Mouse (Mus musculus) midbrain, postnatal 0 days (tissue): ENCODE measurements around the gene Sema6b. TPM values are rescaled to one million over a fixed set of nuclear protein-coding genes. Genes with fewer than 3 reads are reported as not detected.

Source experiments
- ATAC-seq: fragments of 200-750 bp; cut with Nextera tagmentation; 2 replicates; pipeline ENCODE4 v1.8.0; 2017; ENCODE audit warnings: moderate number of reproducible peaks, mild to moderate bottlenecking, moderate TSS enrichment, moderate library complexity; ENCODE audit not compliant: low FRiP score
- DNase-seq: peaks from one replicate; pipeline ENCODE4 v3.0.0-alpha.2; 2015; ENCODE audit warnings: low spot score
- H3K27ac ChIP-seq: fragments of 300-500 bp; sonication (generic); 2 replicates; pipeline ENCODE4 v1.5.1; 2014; ENCODE audit warnings: low read depth, mild to moderate bottlenecking, low read length, mixed read lengths
- H3K27me3 ChIP-seq: fragments of 300-500 bp; sonication (generic); 2 replicates; pipeline ENCODE4 v1.6.1; 2014; ENCODE audit warnings: low read length, control low read depth, mixed read lengths; ENCODE audit not compliant: insufficient read depth
- H3K36me3 ChIP-seq: fragments of 300-500 bp; sonication (generic); 2 replicates; pipeline ENCODE4 v1.6.1; 2014; ENCODE audit warnings: low read length, control low read depth, mixed read lengths; ENCODE audit not compliant: insufficient read depth
- H3K4me1 ChIP-seq: fragments of 300-500 bp; sonication (generic); 2 replicates; pipeline ENCODE4 v1.6.1; 2014; ENCODE audit warnings: mild to moderate bottlenecking, control low read depth, antibody characterized with exemption, low read length, mixed read lengths; ENCODE audit not compliant: insufficient read depth
- H3K4me2 ChIP-seq: fragments of 300-500 bp; sonication (generic); 2 replicates; pipeline ENCODE4 v1.6.1; 2014; ENCODE audit warnings: low read depth, mild to moderate bottlenecking, low read length, mixed read lengths; ENCODE audit not compliant: poor library complexity, severe bottlenecking
- H3K4me3 ChIP-seq: fragments of 300-500 bp; sonication (generic); 2 replicates; pipeline ENCODE4 v1.5.1; 2014; ENCODE audit warnings: low read depth, mild to moderate bottlenecking, low read length, moderate library complexity
- H3K9ac ChIP-seq: fragments of 300-500 bp; sonication (generic); replicated peaks from 2 replicates; pipeline ENCODE4 v1.6.1; 2014; ENCODE audit warnings: mild to moderate bottlenecking, low read length, moderate library complexity, mixed read lengths; ENCODE audit not compliant: poor library complexity, severe bottlenecking
- H3K9me3 ChIP-seq: fragments of 300-500 bp; sonication (generic); 2 replicates; pipeline ENCODE4 v1.6.1; 2016; ENCODE audit warnings: low read length, control low read depth
- CTCF ChIP-seq: IDR thresholded peaks from 2 replicates; pipeline ENCODE4 v1.5.1; 2016; ENCODE audit warnings: antibody characterized with exemption, mild to moderate bottlenecking
- WGBS: fragments of 180-500 bp; shearing (Covaris S2); extraction: QIAGEN DNeasy Blood & Tissue Kit; methylation state at CpG from one replicate; pipeline ENCODE4 v1.1.7; 2014; 5-methylcytosine and 5-hydroxymethylcytosine counted together
- polyA plus RNA-seq: library from polyadenylated mRNA; unstranded; fragments of >200 nt; fragmentation: Nextera tagmentation; extraction: Ambion mirVana; gene quantifications from 2 replicates; pipeline ENCODE4 v1.2.1, GENCODE M21; 2015
- total RNA-seq: library from RNA; depleted of rRNA; stranded (reverse); fragments of >200 nt; gene quantifications from 2 replicates; pipeline ENCODE4 v1.2.3, GENCODE M21; 2014

The Sema6b gene
- total and polyA plus RNA-seq, 2 experiments from 2014 or later = 17.4 to 106 TPM

DNA sequence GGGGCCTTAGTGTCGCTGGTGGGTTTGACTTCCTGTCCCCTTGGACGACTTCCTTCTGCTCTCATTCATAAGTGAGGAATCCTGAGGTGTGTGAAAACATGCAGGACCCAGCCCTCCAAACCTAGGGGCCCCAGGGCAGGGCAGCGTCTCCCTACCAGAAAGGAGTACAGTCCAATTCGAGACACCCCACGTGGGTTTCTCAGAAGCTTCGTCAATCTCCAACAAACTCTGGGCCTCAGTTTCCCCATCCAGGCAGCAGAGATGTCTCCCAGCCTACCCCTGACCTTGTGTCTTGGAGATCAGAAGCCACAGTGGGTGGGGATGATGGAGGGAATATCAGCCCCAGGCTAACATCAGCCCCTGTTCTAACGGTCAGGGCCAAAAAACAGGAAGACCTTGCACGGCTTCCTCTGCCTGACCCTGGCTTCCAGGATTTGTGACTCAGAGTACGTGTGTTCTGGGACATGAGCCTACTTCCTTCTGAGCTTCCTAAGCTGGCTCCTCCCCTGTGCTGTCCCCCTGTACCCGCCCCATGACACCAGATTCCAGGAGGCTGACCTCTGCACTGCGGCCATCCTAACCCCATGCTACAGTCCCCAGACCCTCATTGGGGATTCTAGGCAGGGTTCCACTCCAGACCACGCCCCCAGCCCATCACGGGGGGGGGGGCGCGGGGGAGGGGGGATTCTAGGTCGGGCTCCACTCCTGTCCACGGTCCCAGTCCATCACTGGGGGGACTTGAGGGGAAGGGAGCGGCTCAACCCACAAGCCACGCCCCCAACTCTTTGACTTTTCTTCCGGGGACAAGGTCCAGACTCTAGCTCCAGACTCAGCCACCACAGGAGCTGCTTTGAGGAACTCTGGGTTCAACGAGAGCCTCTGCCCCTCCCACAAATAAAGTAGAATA, 6.4 kb downstream of the Sema6b start:
- H3K36me3 ChIP-seq = peaks cover 30% of the 10 kb centered on the region
- peaks cover 10% of the 10 kb centered on the region for H3K4me1 ChIP-seq
- 24% methylated on average over 17 of the region's 21 CpGs for WGBS
- no peaks in the 10 kb centered on the region for H3K9me3 ChIP-seq
- no peak overlapping the region for H3K9ac ChIP-seq
- H3K27ac ChIP-seq = peak overlapping the region; percentile 47; the same call in 1 of the 2 replicates
- DNase-seq (no peak), ATAC-seq (no peak)
- H3K4me2 ChIP-seq = peak overlapping the region; percentile 33
- H3K27me3 ChIP-seq = no peaks in the 10 kb centered on the region
- no peak for TF ChIP-seq CTCF
- H3K4me3 ChIP-seq = no peak overlapping the region

DNA sequence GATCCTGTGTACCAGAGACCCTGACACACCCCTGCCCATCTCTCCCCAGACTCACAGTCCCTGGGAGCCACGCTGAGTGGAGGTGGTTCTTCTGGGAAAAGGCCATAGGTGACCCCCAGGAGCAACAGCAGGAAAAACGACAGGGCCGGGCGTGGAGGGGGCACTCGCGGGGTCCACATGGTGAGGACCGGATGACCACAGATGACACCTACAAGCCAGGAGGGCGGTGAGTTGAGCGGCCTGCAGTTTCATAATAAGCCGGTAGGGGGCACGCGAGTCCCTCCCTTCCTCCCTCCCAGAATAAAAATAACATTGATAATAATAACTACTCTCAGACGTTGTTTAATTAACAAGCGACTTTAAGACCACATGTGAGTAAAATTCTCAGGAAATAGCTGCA, 7.5 kb downstream of the Sema6b start:
- peaks cover 39% of the 10 kb centered on the region for H3K36me3 ChIP-seq
- H3K9me3 ChIP-seq = no peaks in the 10 kb centered on the region
- DNase-seq = no peak
- H3K27ac ChIP-seq = no peak overlapping the region
- H3K4me2 ChIP-seq = no peak overlapping the region
- H3K4me1 ChIP-seq = 0 out of 2 replicates have a peak, but pooled peaks cover 3% of the 10 kb centered on the region
- H3K4me3 ChIP-seq = no peak overlapping the region
- peak; percentile 85 for TF ChIP-seq CTCF
- no peaks in the 10 kb centered on the region for H3K27me3 ChIP-seq
- no peak overlapping the region for H3K9ac ChIP-seq
- ATAC-seq = no peak
- 5% methylated on average over 14 of the region's 14 CpGs for WGBS

DNA sequence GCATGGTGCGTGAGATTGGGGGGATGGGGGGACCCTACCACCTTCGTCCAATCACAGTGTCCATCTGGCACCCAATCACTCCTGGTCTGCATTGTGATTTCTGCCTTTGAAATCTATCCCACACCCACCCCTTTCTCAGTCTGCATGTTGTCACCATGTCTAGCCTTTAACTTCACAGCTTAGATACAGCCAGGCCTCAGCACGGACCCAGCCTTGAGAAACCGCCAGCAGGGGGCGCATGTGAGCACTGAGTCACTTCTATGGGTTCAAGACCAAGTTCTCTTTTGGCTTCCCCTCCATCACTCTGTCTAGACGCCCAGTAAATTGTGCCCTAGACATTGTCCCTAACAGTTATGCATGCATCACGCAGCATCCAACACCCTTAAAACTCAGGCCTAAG, 8.3 kb downstream of the Sema6b start:
- Histone ChIP-seq H3K27me3 (no peaks in the 10 kb centered on the region), H3K4me1 (no peaks in the 10 kb centered on the region), H3K4me3 (no peak overlapping the region), H3K4me2 (no peak overlapping the region), H3K9ac (no peak overlapping the region), H3K27ac (no peak overlapping the region), H3K9me3 (no peaks in the 10 kb centered on the region), H3K36me3 (peaks cover 47% of the 10 kb centered on the region)
- 0 out of 2 replicates have a peak, but pooled peaks have one; percentile 28 for ATAC-seq
- peak; percentile 57 for DNase-seq
- 46% methylated on average over 7 of the region's 7 CpGs for WGBS
- TF ChIP-seq CTCF = peak; percentile 77

DNA sequence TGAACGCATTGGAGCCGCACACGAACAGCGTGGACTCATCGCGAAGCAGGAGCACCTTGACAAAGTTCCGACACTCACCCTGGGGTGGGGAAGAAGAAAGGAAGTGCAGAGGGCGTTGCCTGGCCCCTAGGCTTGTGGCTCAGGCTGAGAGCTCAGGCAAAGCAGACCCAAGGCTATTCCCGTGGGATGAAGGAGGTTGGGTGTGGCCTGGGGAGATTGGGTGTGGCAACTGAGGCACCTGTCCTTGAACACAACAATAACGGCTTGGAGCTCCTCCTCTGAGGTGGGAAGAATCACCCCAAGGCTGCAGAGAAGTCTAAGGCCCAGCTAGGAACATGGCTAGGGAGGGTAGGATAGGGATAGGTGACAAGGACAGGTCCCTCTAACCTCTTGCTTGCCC, 9.0 kb downstream of the Sema6b start:
- 95% methylated on average over 10 of the region's 10 CpGs for WGBS
- no peak for ATAC-seq

DNA sequence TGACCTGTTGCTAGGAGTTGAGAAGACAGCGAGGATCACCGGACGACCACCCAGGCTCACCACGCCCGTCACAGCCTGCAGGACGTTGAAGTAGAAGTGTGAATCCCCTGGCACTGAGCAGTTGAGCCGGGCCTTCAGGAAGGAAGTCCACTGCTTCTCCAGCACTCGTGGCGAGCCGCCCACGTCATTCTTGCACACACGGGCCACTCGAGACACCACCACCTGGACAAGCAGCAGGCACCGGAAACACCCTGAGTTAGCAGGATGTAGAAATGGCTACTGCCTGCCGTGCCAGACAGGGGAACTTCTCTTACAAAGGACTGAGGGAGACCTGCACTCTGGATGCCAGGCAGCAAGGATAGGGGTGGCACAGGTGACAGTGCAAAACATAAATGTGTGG, 11.9 kb downstream of the Sema6b start:
- H3K9ac ChIP-seq = no peak overlapping the region; the same call in 1 of the 2 replicates
- H3K9me3 ChIP-seq = no peaks in the 10 kb centered on the region
- ATAC-seq (no peak), DNase-seq (no peak)
- no peak overlapping the region for H3K27ac ChIP-seq
- H3K27me3 ChIP-seq = no peaks in the 10 kb centered on the region
- WGBS = 82% methylated on average over 15 of the region's 15 CpGs
- H3K4me1 ChIP-seq = no peaks in the 10 kb centered on the region
- H3K4me3 ChIP-seq = no peak overlapping the region
- TF ChIP-seq CTCF = no peak
- peaks cover 70% of the 10 kb centered on the region for H3K36me3 ChIP-seq
- H3K4me2 ChIP-seq = no peak overlapping the region

More for the DNA sequence above, 9.0 kb downstream of the Sema6b start:
- Histone ChIP-seq H3K36me3 (peaks cover 51% of the 10 kb centered on the region), H3K9me3 (no peaks in the 10 kb centered on the region), H3K4me1 (no peaks in the 10 kb centered on the region), H3K27ac (no peak overlapping the region), H3K27me3 (no peaks in the 10 kb centered on the region), H3K4me2 (no peak overlapping the region), H3K4me3 (no peak overlapping the region), H3K9ac (no peak overlapping the region)
- no peak for DNase-seq
- no peak for TF ChIP-seq CTCF

DNA sequence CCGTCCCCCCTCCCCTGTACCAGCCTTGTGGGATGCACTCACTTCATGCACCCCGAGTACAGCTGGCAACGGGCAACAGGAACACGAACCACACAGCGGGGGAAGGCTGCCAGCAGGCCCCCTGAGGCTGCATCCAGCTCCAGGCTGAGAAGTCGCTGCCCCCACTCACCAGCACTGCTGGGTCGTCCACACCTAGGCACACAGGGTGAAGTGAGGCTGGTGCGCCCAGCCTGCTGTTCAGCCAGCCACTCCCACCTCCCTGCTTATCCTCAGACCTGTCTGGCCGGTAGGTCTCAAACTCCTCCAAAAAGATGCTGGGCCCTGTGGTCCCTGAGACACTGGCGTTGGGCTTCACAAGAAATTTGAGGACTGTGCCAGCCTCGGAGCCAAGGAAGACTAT, 14.0 kb downstream of the Sema6b start:
- no peak overlapping the region for H3K4me2 ChIP-seq
- no peak for ATAC-seq
- 83% methylated on average over 11 of the region's 11 CpGs for WGBS
- no peak overlapping the region for H3K27ac ChIP-seq
- H3K27me3 ChIP-seq = peaks cover 8% of the 10 kb centered on the region; the same call in 1 of the 2 replicates
- no peak for DNase-seq
- TF ChIP-seq CTCF = no peak
- H3K36me3 ChIP-seq = peaks cover 66% of the 10 kb centered on the region
- peaks cover 6% of the 10 kb centered on the region; the same call in 1 of the 2 replicates for H3K9me3 ChIP-seq
- no peaks in the 10 kb centered on the region for H3K4me1 ChIP-seq
- no peak overlapping the region for H3K4me3 ChIP-seq
- no peak overlapping the region for H3K9ac ChIP-seq
